Mouse (Mus musculus) E14TG2a.4 (cell line): Measurements from ENCODE around the gene Rhox12.

Experiments
- H3K27me3 ChIP-seq: 2 replicates; pipeline ENCODE4 v1.6.1; 2014; ENCODE audit warnings: low read length, control low read depth; ENCODE audit not compliant: insufficient read depth
- H3K36me3 ChIP-seq: 2 replicates; pipeline ENCODE4 v1.6.1; 2014; ENCODE audit warnings: low read length, control low read depth; ENCODE audit not compliant: insufficient read depth
- H3K4me1 ChIP-seq: replicated peaks from 2 replicates; pipeline ENCODE4 v1.6.1; 2014; ENCODE audit warnings: low read depth, low read length, control low read depth
- H3K4me3 ChIP-seq: replicated peaks from 2 replicates; pipeline ENCODE4 v1.5.1; 2014; ENCODE audit warnings: mild to moderate bottlenecking, low read length
- H3K9me3 ChIP-seq: 2 replicates; pipeline ENCODE4 v1.6.1; 2014; ENCODE audit warnings: low read length, control low read depth
- CTCF ChIP-seq: conservative IDR thresholded peaks from 2 replicates; pipeline ENCODE4 v1.5.1; 2014; ENCODE audit warnings: low read length
- NANOG ChIP-seq: IDR thresholded peaks from 2 replicates; pipeline ENCODE4 v1.6.1; 2014; ENCODE audit warnings: borderline replicate concordance, low read length, mixed read lengths
- POU5F1 ChIP-seq: IDR thresholded peaks from 2 replicates; pipeline ENCODE4 v1.6.1; 2014; ENCODE audit warnings: low read length, borderline replicate concordance

The Rhox12 gene

DNA sequence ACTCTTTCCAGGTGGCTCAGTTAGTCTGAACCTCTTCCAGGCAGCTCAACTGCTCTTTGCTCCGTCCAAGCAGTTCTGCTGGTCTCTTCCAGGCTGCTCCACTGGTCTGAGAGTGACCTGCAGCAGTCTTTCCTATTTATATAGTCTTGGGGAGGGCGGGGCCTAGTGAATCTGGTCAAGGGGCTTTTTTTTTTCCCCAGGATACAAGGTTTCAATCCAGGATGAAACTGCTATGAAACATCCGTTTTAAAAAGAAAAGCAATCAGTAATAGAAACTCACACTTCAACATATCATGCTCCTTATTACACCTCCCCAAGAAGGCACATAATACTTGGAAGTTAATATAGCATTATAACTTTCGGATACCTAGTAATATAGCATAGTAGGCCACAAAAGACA is at the start of gene Rhox12:
TSS of gene Rhox12 (minus strand) at position 101 of the 400 bp plus-strand sequence.
- Histone ChIP-seq H3K36me3 (no peaks in the 10 kb centered on the region), H3K9me3 (no peaks in the 10 kb centered on the region), H3K27me3 (no peaks in the 10 kb centered on the region), H3K4me1 (no peaks in the 10 kb centered on the region), H3K4me3 (no peak within 1 kb of the TSS)
- no peak for TF ChIP-seq POU5F1
- TF ChIP-seq CTCF: no peak
- no peak for TF ChIP-seq NANOG

DNA sequence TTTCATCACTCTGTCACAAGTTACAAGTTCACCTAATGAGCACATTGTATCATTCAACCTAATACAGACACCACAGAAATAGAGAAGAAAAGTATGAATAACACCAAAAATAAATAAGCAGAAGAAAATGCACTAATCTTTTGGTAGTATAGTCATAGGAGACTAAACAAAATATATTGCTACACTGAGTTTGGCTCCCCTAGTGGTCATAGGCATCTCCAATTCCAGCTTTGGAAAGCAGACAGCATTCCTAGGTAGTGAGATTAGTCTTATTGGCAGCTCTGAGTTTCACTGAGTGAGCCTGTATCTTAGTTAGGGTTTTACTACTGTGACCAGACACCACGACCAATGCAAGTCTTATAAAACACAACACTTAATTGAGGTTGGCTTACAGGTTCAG is 48.4 kb upstream of the Rhox12 start:
- TF ChIP-seq CTCF (peak; percentile 42), NANOG (no peak), POU5F1 (no peak)
- no peaks in the 10 kb centered on the region for H3K9me3 ChIP-seq
- no peak overlapping the region for H3K4me3 ChIP-seq
- no peaks in the 10 kb centered on the region for H3K36me3 ChIP-seq
- H3K27me3 ChIP-seq: no peaks in the 10 kb centered on the region
- no peaks in the 10 kb centered on the region for H3K4me1 ChIP-seq

DNA sequence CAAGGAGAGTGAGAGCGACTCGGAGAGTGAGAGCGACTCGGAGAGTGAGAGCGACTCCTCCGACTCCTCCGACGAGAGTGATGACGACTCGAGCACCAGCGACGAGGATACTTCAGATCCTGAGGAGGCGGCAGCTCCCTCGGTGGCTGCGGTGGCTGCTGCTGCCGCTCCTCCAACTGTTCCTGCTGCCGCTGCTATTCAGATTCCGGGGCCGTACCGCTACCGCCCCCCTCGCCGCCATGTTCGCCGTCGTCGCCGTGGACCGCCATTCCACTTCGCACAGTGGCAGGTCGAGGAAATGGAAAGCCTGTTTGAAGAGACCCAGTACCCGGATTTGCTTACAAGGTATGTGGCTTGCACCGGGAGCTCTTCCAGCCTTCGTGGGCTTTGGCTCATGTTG is 10.8 kb upstream of the Rhox12 start:
- Histone ChIP-seq H3K36me3 (no peaks in the 10 kb centered on the region), H3K4me1 (no peaks in the 10 kb centered on the region), H3K27me3 (peaks cover 15% of the 10 kb centered on the region), H3K9me3 (peaks cover 7% of the 10 kb centered on the region; the same call in 1 of the 2 replicates), H3K4me3 (peak overlapping the region; percentile 56)
- TF ChIP-seq CTCF: no peak
- no peak for TF ChIP-seq NANOG
- TF ChIP-seq POU5F1: no peak

DNA sequence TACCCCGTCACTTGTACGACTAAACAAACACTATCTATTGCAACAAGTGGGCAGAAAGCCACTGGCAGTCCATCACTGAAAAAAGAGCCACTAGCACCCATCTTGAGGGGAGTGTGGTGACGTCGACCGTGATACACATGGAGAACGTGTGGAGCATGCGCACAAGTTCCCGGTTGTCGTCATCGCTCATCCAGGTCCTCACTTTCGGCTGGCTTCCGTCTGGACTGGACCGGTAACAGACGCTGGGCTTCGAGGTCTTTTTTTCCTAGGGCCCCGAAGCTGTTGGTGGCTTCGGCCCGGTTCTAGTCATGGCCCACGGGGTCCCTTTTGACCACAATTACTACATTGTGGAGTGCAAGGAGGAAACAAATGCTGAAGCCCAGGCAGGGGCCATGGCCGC is 10.3 kb upstream of the Rhox12 start, which contains the start of gene Rhox13:
TSS of gene Rhox13 (plus strand) at position 238 of the 400 bp plus-strand sequence.
- H3K4me1 ChIP-seq: no peaks in the 10 kb centered on the region
- H3K36me3 ChIP-seq: no peaks in the 10 kb centered on the region
- TF ChIP-seq CTCF (no peak), POU5F1 (no peak), NANOG (no peak)
- peaks cover 7% of the 10 kb centered on the region; the same call in 1 of the 2 replicates for H3K9me3 ChIP-seq
- peaks cover 15% of the 10 kb centered on the region for H3K27me3 ChIP-seq
- H3K4me3 ChIP-seq: peak within 1 kb of the TSS; percentile 56

DNA sequence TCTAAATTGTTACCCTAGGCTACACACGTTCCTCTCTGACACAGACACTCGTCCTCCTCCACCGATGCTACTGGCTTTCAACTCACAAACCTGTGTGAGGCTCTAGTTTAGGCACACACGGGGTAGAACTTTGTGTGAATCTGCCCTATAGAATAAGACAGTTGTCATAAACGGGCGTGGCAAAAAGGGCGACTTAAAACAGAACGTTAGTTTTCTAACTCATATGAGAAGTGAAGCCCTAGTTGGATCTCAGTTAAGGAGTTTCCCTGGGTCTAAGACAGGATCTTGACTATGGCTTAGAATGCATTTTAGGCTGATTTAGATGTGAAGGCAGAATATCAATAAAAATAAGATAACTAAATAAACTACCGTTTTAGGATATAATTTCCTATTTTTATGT is 25.7 kb downstream of the Rhox12 start, which contains the start of gene Rhox11:
TSS of gene Rhox11 (minus strand) at position 101 of the 400 bp plus-strand sequence.
- TF ChIP-seq POU5F1: no peak
- no peak for TF ChIP-seq NANOG
- no peak for TF ChIP-seq CTCF
- H3K36me3 ChIP-seq: no peaks in the 10 kb centered on the region
- no peaks in the 10 kb centered on the region for H3K27me3 ChIP-seq
- H3K4me1 ChIP-seq: peaks cover 10% of the 10 kb centered on the region; the same call in 1 of the 2 replicates
- no peaks in the 10 kb centered on the region for H3K9me3 ChIP-seq
- H3K4me3 ChIP-seq: no peak within 1 kb of the TSS

DNA sequence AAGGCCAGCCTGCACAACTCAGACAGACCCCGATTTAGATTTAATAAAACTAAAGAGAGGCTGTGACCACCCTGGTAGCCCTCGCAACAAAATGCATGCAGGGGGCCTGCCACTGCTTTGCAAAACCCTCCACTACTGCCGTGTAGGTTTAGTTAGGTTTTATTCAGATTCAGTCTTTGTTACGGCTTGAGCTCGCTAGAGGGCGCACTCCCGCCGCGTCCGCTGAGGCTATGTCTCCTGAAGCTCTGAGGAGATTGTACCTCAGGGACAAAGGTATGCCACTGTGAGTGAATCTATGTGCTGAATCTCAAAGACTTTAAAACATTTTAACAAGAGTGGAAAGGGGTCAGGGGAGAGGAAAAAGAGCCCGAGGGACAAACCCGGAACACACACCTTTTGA is 26.5 kb downstream of the Rhox12 start:
- H3K27me3 ChIP-seq: no peaks in the 10 kb centered on the region
- H3K9me3 ChIP-seq: no peaks in the 10 kb centered on the region
- TF ChIP-seq NANOG: no peak
- peak; percentile 48 for TF ChIP-seq CTCF
- H3K4me3 ChIP-seq: no peak overlapping the region
- no peaks in the 10 kb centered on the region for H3K36me3 ChIP-seq
- H3K4me1 ChIP-seq: peaks cover 10% of the 10 kb centered on the region; the same call in 1 of the 2 replicates

DNA sequence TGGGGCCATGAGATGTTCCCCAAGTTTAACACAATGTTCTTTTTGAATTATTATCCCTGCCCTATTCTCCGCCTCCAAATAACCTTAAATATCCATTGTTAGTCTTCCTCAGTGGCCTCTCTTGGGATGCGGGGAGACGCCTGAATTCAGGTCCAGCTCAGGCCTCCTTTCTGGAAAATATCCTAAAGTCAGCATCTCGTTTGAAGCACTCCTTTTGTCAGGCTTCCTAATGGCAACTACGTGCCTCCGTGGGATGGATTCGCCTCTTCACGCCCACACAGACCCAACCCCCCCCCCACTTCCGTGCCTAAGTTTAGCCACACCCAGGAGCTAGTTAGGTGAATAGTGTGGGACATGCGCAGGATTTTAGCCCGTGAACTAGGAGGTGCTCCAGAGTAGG is 44.5 kb downstream of the Rhox12 start, which contains the start of gene Rhox10:
TSS of gene Rhox10 (plus strand) at position 301 of the 400 bp plus-strand sequence.
- Histone ChIP-seq H3K4me1 (no peaks in the 10 kb centered on the region), H3K9me3 (no peaks in the 10 kb centered on the region), H3K27me3 (no peaks in the 10 kb centered on the region), H3K36me3 (no peaks in the 10 kb centered on the region), H3K4me3 (no peak within 1 kb of the TSS)
- TF ChIP-seq CTCF (no peak), POU5F1 (no peak), NANOG (no peak)

DNA sequence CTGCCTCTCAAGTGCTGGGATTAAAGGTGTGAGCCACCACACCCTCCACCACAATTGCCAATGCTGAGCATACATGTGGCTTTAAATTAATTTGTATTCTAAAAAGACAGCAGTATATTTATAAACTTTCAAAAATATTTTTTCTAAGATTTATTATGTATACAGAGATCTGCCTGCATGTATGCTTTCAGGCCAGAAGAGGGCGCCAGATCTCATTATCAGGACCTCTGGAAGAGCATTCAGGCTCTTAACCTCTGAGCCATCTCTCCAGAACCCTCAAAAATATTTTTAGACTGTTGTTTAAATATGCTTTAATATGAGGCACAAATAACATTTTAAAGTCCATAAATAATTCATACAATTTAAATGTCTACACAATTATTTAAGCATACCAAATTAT is 49.2 kb downstream of the Rhox12 start:
- no peak for TF ChIP-seq POU5F1
- no peak for TF ChIP-seq NANOG
- peak; percentile 51 for TF ChIP-seq CTCF
- Histone ChIP-seq H3K9me3 (no peaks in the 10 kb centered on the region), H3K4me3 (no peak overlapping the region)

More for the DNA sequence above, 49.2 kb downstream of the Rhox12 start:
- no peaks in the 10 kb centered on the region for H3K4me1 ChIP-seq
- H3K36me3 ChIP-seq: no peaks in the 10 kb centered on the region
- no peaks in the 10 kb centered on the region for H3K27me3 ChIP-seq
